Mouse (Mus musculus): ENCODE results near the gene Ankrd36.
"Not testable (repeated sequence)": the region's sequence is repeated elsewhere in the genome, so short reads cannot be mapped to it uniquely, and the experiment has no call there.

Gene Ankrd36

DNA sequence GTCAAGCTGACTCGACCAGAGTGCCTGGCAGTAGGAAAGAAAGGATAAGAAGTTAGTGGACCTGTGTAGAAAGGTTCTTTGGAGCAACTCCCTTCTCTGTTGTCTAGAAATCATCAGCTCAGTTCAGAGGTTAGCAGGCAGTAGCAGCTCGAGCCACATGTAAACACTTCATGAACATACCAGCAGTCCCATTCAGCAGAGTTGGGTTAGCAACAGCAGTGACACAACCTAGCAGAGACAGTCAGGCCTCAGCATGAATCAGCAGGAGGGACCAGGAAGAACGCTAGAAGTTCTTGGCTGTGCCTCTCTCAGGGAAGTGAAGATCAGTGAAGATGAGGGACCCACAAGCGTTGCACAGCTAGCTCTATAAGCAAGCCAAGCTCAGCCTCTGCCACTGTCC lies 24.0 kb upstream of the Ankrd36 start:
- no peak for DNase-seq (ENCODE audit: low read depth, low spot score)

DNA sequence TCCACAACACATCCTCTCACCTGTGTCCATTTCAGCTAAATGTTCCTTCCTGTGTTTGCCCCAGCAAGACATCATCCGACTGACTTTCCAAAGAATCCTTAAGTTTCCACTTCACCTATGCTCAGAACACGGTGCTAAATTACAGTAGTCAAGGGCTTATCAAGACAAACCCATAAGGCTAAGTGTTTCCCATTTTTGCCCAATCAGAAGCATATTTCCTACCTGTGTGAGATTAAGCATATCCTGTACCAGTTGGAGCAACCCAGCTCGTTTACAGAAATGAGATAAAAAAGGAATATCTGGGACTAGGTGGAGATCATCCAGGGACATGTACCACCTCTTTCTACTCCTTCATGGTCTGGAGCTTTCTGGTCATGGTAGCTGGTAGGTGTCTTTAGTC lies 22.8 kb upstream of the Ankrd36 start:
- DNase-seq (ENCODE audit: low read depth, low spot score): no peak

DNA sequence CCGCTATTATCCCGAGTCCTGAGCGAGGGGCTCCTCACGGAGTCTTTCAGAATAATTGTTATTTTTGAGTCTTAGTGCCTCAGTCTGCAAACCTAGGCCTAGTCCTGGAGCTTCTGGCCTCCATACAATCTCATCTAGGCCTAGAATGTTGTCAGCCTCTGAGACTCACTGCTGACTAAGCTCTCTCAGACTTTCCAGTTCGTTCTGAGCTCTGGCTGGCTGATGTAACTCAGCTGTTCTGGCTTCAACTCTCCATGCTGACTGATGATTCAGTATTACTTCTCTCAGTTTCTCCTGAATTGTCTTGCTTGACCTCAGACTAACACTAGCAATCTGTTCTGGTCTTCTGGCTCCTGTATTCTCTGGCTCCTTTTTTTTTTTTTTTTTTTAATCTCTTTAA lies 18.1 kb upstream of the Ankrd36 start:
- no peak for DNase-seq (ENCODE audit: low read depth, low spot score)

DNA sequence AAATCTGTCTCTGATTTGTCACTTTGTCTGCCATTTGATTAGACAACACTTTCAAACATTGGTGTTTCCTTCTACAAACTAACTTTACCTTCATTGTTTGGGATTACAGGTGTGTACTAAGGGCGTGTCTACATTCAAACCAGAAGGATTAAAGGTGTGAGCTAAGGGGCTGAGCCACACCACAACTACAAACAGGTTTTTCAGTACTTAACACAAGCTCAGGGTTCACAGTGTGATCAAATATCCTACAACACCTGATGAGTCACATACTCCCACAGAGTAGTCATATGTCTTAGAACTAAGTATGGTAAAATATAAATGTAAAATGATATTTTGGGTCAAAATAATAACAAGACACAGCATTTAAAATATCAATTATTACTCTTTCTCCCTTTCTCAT lies 17.6 kb upstream of the Ankrd36 start:
- no peak for DNase-seq (ENCODE audit: low read depth, low spot score)

DNA sequence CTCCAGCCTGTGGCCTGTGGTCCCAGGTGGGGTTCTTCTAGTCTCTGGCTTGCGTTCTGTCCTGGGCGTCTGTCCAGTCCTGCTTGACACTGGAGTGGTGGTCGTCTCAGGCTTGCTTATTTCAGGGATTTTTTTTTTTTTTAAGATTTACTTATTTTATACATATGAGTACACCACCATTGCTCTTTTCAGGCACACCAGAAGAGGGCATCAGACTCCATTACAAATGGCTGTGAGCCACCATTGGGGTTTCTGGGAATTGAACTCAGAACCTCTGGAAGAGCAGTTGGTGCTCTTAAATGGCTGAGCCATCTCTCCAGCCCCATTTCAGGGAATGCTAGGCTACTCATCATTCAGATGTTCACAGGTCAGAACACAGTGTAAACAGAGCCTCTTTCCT lies 9.2 kb upstream of the Ankrd36 start:
- no peak for DNase-seq (ENCODE audit: low read depth, low spot score)

DNA sequence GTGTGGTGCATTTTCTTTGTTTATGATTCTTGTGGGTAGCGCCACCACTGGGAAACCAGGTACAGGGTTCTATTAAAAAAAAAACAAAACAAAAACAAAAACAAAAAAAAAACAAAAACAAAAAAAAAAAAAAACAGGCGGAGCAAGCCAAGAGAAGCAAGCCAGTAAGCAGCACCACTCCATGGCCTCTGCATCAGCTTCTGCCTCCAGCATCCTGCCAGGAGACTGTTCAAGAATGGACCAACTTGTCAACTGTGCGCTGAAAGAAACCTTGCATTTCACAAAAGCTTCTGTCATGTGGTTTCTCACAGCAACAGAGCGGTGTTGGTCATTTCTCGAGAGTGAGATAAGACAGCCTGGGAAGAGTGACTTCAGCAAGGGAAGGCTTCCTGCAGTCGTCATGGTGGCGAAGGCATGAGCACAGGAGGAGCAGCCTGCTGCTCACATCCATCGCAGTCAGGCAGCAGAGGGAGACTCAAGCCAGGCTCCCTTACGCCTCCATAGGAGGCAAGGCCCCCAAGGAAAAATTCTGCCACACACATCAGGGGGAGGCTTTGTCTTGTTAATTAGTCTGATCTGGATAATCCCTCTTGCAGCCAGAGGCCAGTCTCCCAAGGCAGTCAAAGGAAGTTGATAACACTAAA lies 6.7 kb upstream of the Ankrd36 start:
- DNase-seq (ENCODE audit: low read depth, low spot score): no peak

DNA sequence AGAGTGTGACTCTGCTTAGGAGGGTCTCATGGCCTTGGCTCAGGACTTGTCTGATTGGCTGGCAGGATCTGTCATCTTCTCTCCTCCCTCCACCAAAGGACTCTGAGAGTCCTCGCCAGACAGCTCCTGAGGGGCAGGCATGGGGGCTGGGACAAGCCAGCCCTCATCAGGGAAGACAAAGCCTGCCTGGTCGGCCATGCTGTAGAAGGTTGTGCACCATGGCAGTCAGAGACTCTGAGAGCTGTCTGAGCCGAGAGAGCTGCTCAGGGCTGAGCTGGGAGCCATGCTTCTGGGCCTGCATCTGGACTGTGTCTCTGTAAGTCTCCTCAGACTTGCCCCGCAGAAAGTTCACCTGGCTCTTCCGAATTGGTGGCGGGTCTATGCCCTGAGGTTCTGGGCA lies 5.6 kb upstream of the Ankrd36 start:
- no peak for DNase-seq (ENCODE audit: low read depth, low spot score)

DNA sequence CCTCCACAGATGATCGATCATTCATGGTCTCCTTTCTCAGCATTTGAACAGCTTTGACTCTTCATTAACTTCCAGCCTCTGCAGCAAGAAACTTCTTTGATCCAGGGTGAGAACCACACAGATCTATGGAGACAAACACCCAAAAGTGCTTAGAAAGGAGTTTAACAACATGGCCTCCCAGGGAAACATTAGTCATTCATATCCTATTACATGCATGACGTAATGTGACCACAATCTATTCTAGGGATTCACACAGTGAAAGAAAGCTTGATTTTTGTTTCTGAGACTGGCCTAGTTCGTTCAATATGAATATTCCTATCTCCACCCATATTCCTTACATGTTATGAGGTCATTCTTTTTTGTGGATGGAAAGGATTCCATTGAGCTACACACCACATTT lies 3.9 kb upstream of the Ankrd36 start:
- DNase-seq (ENCODE audit: low read depth, low spot score): no peak

DNA sequence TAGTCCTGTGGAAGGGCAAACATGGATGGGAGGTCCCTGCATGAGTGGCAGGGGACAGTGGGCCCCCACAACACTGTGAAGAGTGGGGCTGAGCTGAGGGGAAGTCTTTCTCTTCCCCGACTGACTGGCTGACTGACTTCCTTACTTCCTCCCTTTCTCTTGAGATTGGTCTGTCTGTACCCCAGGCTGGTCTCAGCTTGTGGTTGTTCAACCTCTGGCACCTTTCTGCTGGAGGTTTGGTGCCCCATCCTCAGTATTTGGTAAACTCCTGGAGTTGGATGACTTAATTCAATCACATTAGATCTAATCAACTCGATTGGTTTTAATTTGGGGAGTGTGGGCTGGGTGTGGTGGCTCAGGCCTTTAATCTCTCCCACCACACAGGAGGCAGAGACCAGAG lies 3.0 kb upstream of the Ankrd36 start:
- DNase-seq (ENCODE audit: low read depth, low spot score): no peak

DNA sequence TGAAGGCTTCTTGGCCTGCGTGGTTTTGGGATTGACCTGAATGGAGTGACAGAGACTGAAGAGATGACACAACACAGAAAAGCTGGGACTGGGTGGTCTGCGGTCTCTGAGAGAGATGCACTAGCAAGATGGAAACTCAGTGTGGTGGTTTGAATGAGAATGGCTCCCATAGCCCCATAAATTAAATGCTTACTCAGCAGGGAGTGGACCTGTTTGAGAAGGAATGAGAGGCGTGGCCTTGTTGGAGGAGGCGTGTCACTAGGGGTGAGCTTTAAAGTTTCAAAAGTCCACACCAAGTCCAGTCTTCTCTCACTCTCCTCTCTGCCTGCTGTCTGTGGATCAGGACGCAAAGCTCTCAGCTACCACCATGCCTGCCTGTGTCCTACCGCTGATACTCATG lies 1.8 kb upstream of the Ankrd36 start:
- no peak for DNase-seq (ENCODE audit: low read depth, low spot score)

DNA sequence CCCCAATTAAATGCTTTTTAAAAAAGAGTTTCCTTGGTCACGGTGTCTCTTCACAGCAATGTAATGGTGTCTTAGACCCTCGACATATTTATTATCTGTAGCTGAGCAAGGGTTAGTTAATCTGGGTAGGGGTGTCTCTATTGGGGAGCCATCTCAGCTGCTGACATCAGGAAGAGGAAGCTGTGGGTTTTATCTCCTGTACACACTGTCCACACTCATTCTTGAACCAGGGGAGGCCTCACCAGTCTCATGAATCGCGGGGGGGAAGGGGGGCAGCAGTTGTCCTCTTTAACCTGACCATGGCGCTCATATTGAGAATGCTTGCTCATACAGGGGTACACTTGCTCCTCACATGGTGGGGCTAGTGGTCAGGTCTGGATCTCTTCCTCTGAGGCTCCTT lies 1.4 kb upstream of the Ankrd36 start:
- DNase-seq (ENCODE audit: low read depth, low spot score): no peak

DNA sequence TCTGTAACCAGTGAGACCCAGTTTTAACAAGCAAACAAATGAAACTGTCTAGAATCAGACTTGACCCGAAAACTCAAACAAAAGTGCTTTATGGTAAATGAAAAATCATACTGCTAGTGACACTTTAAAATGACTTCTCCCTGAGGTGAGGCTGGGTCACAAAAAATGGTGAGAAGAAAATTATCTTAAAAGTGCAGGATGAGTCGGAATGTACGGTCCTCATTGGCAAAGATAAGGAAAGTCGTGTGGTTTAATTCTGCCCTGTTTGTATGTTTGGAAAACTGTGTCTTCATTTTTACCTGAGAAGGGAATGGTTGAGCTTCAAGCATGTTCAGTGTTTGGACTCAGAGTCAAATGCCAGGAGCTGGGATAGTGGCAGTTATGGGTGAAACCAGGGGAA lies 2.4 kb downstream of the Ankrd36 start:
- no peak for DNase-seq (ENCODE audit: low read depth, low spot score)

DNA sequence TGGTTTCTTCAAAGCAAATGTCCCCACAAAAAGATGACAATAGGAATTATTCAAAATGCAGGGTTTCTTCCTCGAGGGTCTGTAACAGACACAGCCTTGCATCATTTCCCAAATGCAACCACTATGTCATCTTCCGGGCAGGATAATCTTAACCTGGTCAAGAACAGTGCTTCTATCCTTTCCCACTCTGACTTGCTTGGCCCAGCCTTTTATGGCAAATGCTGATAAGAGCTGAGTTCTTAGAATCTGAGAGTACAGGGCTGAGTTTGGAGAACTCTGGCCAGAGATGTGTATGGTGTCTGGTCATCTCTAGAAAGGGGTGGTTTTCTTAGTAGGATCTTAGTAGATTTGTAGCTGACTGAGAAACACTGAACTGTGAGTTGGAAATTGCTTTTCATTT lies 4.3 kb downstream of the Ankrd36 start:
- no peak for DNase-seq (ENCODE audit: low read depth, low spot score)

DNA sequence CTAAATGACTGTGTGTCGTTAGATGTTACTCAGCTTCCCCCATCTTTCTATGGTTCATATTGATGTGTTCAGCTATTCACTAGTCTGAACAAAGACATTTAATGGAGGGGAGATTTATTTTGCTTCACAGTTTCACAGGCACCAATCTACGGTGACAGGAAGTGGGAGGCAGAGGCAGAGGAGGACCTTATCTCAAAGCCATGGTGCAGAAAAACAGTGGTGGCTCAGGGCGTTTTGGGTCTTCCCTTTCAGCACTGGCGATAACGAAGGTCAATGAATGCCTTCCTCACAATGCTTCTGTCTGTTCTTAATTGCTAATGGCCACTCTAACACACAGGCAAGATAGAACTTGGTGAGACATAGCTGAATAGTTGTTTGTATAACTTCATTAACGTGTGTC lies 5.6 kb downstream of the Ankrd36 start:
- no peak for DNase-seq (ENCODE audit: low read depth, low spot score)

DNA sequence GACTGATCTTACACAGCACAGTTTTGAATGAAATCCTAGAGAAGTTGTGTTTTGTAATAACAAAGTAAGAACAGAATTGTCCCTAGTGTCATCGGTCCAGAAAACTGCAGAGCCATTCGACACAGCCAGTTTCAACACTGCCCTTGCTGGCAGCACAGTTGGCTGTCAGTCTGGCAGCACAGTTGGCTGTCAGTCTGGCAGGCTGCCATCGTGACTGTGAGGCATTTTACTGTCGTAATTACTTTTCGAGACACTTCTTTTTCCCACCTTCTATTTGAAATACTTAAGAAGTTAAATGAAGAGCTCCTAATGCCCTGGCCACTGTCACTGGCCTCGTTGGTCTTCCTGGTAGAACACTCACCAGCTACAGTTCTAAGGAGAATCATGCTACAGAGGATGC lies 22.9 kb downstream of the Ankrd36 start:
- DNase-seq (ENCODE audit: low read depth, low spot score): no peak

DNA sequence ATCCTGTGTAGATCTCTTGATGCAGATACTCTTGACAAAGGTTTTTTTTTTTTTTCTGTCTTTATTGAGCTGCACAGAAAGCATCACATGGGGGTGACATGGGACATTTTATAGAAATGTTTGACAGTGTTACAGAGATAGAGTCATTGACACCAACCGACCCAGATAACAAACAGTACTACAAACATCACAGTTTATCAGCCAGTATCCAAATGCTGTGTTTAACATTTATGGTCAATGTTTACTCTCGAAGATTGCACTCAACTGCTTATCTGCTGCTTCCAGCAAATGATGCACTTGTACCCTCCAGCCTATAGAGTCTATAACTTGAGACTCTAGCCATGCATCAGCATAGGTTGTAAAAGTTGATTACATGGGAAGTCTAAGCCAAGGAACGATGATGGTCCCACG lies 25.9 kb downstream of the Ankrd36 start:
- no peak for DNase-seq (ENCODE audit: low read depth, low spot score)

DNA sequence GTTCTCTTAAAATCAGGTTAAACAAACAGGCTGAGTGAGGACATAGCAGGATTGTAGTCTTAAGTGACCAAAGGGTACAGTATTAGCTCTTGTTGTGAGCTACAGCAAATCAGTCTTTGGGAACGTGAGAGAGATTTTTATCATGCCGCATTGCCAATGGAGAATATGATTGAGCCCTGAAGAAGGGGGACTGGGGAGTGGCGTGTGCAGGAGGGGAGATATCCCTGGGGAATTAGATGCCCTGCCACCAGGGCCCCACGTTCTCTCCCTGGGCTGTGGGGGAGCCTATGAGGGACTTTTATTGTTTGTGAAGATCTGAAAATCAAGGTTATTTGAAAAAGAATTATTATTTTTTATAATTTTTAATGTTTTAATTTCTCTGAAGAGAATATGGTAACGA lies 26.3 kb downstream of the Ankrd36 start:
- no peak for DNase-seq (ENCODE audit: low read depth, low spot score)

DNA sequence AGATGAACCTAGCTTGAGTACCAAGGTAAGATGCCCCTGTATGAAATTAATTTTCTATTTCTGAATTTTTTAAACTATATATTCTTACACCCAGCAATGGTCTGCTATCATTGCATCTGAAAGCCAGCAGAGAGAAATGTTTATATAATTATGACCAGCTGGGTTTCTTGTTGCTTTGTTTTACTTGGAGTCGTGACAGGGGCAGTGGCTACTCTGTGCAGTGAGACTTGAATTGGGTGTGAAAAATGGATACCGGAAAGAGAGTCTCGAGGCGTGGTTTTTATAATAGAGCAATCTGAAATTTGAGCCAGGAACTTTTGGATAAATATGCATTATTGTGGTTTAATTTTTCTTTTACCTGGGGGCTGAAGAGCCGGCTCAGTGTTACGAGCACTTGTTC lies 27.3 kb downstream of the Ankrd36 start:
- DNase-seq (ENCODE audit: low read depth, low spot score): no peak

DNA sequence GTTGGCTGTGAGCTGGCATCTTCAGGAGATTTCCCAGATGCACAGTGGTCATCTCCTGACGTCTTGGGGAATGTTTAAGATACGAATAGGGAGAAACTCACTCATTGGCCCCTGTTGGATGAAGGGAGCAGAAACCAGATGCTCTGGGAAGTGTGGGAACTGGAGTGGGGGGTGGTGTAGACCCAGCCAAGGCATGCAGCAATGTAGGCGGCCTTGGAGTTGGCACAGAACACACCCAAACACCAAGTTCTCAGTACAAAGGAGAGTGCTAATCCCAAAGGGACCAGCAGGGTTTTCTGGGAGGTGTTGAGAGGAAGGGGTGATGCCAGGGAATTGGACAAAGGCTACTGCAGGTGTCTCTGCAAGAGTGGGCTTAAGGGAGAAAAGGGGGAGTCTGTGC lies 35.9 kb downstream of the Ankrd36 start:
- DNase-seq (ENCODE audit: low read depth, low spot score): no peak

DNA sequence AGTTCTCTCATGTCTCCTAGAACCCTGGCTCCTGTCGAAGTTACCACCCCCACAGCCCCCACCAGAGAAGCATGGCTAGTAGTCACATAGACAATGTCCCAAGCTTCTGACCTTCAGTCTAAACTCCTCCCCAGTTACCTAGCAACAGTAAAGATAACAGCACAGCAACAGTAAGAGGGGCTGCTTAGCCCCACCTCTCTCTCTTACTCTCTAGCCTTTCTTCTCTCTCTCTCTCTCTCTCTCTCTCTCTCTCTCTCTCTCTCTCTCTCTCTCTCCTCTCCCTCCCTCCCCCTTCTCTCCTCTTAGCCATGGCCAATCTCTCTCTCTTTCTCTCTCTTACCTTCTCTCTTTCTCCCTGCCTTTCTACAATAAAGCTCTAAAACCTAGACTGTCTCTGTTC lies 42.4 kb downstream of the Ankrd36 start:
- DNase-seq (ENCODE audit: low read depth, low spot score): not testable (repeated sequence)

DNA sequence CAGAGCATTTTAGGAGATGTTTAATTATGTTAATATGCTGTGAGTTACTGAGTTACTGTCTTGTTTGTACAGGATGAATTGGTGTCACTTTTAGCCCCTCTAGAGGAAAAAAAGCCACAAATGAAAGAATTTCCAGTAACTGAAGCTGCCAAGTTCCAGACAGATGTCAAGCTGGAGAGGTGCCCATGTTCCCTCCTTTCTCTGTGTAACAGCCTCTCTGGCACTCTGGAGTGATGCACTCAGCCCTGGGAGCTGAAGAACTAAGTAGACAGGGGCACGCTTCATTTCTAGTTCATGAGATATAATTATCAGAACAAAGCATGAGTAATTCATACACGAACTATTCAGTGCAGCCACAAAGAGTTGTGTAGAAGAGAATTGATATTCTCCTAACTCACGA lies 45.0 kb downstream of the Ankrd36 start:
- no peak for DNase-seq (ENCODE audit: low read depth, low spot score)

DNA sequence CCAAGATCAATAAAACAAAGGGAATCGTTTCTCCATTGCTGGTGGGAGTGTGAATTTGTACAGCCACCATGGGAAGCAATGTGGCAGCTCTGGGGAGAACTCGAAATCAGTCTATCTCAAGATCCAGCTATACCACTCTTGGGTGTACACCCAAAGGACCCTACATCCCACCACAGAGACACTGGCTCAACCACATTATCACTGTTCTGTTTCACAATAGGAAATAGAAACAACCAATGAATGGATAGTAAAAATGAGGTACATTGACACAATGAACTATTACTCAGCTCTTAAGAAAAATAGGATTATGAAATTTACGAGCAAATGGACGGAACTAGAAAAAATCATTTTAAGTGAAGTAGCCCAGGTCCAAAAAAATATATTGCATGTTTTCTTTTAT lies 55.6 kb downstream of the Ankrd36 start:
- DNase-seq (ENCODE audit: low read depth, low spot score): no peak

DNA sequence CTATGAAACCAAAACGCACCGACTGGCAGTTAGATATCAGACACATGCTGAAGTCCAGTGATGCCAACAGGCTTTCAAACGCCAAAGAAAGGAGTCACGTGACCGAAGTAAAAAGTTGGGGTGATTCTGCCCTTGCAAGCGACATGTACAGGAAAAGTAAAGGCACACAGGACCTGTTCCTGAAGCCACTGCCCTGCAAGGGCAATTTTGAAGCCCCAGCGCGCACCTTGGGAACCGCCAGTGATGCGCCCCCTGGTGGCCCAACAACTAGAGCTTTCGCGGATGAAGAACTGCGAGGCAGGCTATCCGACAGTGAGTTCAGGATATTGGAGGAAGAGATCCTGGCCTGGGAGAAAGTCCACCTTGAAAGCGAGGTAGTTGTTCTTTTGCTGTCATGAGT lies 59.5 kb downstream of the Ankrd36 start:
- DNase-seq (ENCODE audit: low read depth, low spot score): no peak

DNA sequence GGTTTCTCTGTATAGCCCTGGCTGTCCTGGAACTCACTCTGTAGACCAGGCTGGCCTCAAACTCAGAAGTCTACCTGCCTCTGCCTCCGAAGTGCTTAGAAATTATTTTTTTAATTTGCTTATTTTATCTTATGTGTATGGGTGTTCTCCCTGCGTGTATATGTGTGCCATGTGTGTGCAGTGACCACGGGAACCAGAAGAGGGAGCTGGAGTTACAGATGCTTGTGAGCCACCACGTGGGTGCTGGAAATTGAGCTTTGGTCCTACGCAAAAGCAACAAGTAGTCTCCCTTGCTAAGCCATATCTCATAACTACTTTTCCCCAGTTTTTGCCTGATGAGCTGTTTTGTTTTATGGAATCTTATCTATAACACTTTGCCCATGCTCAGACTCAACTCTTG lies 73.6 kb downstream of the Ankrd36 start:
- DNase-seq (ENCODE audit: low read depth, low spot score): no peak

DNA sequence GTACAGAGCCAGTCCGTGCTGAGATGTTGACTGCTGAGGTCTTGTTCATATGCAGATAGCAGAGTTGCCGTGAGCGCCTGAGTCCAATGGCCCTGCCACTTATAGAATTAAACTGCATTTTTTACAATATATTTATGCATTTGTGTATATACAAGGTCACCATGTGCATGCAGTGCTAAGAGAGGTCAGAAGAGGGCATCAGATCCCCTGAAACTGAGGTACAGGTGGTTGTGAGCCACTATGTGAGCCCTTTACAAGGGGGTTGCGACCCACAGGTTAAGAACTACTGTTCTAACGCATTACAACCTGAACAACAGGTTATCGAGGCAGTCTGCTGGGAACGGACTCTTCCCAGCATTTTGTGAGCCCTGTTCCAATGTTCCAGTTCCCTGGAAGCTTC lies 80.8 kb downstream of the Ankrd36 start:
- DNase-seq (ENCODE audit: low read depth, low spot score): no peak

All from telencephalon, adult 2 months (tissue).